Mouse (Mus musculus): ENCODE data around the gene Cdh13. TPM values are rescaled to one million over a fixed set of nuclear protein-coding genes. Genes with fewer than 3 reads are reported as not detected.
A peak's percentile ranks its signal among the peaks of the same experiment; 100 is the strongest.
"Not testable (repeated sequence)": the region's sequence is repeated elsewhere in the genome, so short reads cannot be mapped to it uniquely, and the experiment has no call there.

The Cdh13 gene
- polyA plus RNA-seq, 1 experiment = not detected

DNA sequence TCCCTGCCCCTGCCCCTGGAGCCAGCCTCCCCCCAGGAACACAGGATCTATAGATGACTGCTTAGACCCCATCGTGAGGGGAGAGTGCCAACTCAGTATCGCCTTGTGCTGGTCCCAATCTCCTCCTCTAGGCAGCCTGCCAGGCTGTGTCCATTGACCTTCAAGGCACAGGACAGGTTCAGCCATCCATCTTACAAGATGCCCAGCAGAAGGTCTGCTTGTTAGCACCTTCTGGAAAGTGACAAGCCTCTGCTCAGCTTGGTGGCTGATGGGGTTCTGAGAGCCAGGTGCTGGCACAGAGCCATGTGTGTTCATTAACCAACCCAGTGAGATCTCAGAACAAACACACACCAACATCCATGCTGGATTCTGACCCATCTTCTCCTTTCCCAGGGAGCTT, 998.2 kb downstream of the Cdh13 start:
- H3K27ac ChIP-seq (ENCODE audit: control insufficient read depth, insufficient read depth, low read depth, low read length, poor library complexity) = no peak overlapping the region
- no peaks in the 10 kb centered on the region for H3K4me1 ChIP-seq (ENCODE audit: control insufficient read depth, insufficient read depth, low read length)
- TF ChIP-seq POLR2A (IDR thresholded peaks at IDR 0.05; ENCODE audit: borderline replicate concordance, control insufficient read depth, low read depth, low read length) (no peak), CTCF (IDR thresholded peaks at IDR 0.05; ENCODE audit: control insufficient read depth, insufficient read depth, low read length) (no peak)
- no peak overlapping the region for H3K4me3 ChIP-seq (replicated peaks; ENCODE audit: control insufficient read depth, low read depth, low read length)
- WGBS = 84% methylated on average over 2 of the region's 2 CpGs

DNA sequence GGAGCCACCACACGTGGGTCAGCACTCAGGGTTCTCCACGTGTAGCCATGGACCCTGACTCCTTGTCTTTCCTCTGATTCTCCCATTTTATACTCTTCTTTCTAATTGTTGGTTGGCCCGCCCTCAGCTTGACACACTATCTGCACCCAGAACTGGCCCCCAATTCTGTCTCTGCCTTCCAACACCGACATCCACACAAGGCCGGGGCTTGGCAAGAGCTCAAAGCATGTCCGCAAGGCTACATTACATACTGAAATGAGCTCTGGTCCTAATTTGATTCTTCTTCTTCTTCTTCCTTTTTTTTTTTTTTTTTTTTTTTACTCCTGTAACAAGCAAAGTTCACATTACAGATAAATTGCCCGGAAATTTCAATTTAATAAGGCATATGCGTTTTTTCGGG, 1001.0 kb downstream of the Cdh13 start:
- Histone ChIP-seq H3K4me1 (ENCODE audit: control insufficient read depth, insufficient read depth, low read length) (no peaks in the 10 kb centered on the region), H3K4me3 (replicated peaks; ENCODE audit: control insufficient read depth, low read depth, low read length) (no peak overlapping the region), H3K27ac (ENCODE audit: control insufficient read depth, insufficient read depth, low read depth, low read length, poor library complexity) (no peak overlapping the region)
- no peak for TF ChIP-seq CTCF (IDR thresholded peaks at IDR 0.05; ENCODE audit: control insufficient read depth, insufficient read depth, low read length)
- no peak for TF ChIP-seq POLR2A (IDR thresholded peaks at IDR 0.05; ENCODE audit: borderline replicate concordance, control insufficient read depth, low read depth, low read length)
- WGBS = 79% methylated on average over 9 of the region's 9 CpGs

DNA sequence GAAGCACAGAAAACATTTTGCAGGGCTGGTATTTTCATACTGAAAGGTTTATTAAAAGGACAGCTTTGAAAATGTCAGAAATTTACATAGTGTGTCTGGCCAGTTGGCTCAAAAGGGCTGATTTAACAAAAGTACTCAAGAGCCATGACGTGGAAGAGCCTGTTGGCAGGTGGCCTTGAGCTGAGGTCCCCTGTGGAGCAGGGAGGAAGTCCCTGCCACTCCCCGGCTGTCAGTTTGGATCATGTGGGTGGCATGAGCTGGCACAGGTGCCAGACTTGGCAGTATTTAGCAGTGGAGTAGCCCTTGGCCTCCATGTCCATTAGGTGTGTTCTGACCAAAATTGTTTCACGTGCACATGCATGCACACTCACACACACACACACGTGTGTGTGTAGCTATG, 1001.4 kb downstream of the Cdh13 start:
- no peak overlapping the region for H3K27ac ChIP-seq (ENCODE audit: control insufficient read depth, insufficient read depth, low read depth, low read length, poor library complexity)
- H3K4me3 ChIP-seq (replicated peaks; ENCODE audit: control insufficient read depth, low read depth, low read length) = no peak overlapping the region
- TF ChIP-seq POLR2A (IDR thresholded peaks at IDR 0.05; ENCODE audit: borderline replicate concordance, control insufficient read depth, low read depth, low read length) (no peak), CTCF (IDR thresholded peaks at IDR 0.05; ENCODE audit: control insufficient read depth, insufficient read depth, low read length) (no peak)
- WGBS = 54% methylated on average over 4 of the region's 4 CpGs
- no peaks in the 10 kb centered on the region for H3K4me1 ChIP-seq (ENCODE audit: control insufficient read depth, insufficient read depth, low read length)

DNA sequence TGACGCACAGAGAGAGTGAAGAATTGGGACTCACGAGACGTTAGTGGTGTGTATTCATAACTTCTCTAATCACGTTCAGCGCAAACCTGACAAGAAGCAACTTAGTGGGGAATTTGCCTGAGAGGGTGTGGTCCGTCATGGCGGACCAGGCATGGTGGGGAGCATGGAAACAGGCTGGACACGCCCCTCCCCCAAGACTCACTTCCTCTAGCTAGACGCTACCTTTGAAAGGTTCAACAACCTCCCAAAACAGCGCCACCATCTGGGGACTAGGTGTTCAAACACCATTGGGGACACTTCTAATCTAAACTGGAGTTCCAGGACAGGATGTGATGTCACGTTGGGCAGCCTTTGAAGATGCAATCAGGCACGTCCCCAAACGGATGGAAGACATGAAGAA, 1011.9 kb downstream of the Cdh13 start:
- 66% methylated on average over 13 of the region's 13 CpGs for WGBS
- TF ChIP-seq CTCF (IDR thresholded peaks at IDR 0.05; ENCODE audit: control insufficient read depth, insufficient read depth, low read length) = no peak
- Histone ChIP-seq H3K27ac (ENCODE audit: control insufficient read depth, insufficient read depth, low read depth, low read length, poor library complexity) (no peak overlapping the region), H3K4me1 (ENCODE audit: control insufficient read depth, insufficient read depth, low read length) (no peaks in the 10 kb centered on the region), H3K4me3 (replicated peaks; ENCODE audit: control insufficient read depth, low read depth, low read length) (no peak overlapping the region)

DNA sequence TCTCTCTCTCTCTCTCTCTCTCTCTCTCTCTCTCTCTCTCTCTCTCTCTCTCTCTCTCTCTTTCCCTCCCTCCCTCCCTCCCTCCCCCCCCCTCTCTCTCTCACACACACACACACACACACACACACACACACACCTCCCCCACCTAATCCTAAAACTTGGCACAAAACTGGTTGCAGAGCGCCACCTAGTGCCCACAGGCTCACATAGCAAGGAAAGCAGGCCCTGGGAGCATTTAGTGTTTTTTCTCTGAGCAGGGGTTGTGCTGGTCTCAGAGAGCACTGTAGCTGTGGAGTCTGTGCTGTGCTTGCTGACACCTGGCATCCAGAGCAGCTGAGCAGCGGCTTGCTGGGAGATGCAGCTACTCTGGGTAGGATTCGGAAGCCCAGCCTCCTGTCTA, 1014.2 kb downstream of the Cdh13 start:
- H3K27ac ChIP-seq (ENCODE audit: control insufficient read depth, insufficient read depth, low read depth, low read length, poor library complexity); H3K4me1 ChIP-seq (ENCODE audit: control insufficient read depth, insufficient read depth, low read length); H3K4me3 ChIP-seq (replicated peaks; ENCODE audit: control insufficient read depth, low read depth, low read length): not testable (repeated sequence)
- 30% methylated on average over 3 of the region's 3 CpGs for WGBS
- peak; percentile 74 for TF ChIP-seq CTCF (IDR thresholded peaks at IDR 0.05; ENCODE audit: control insufficient read depth, insufficient read depth, low read length)

DNA sequence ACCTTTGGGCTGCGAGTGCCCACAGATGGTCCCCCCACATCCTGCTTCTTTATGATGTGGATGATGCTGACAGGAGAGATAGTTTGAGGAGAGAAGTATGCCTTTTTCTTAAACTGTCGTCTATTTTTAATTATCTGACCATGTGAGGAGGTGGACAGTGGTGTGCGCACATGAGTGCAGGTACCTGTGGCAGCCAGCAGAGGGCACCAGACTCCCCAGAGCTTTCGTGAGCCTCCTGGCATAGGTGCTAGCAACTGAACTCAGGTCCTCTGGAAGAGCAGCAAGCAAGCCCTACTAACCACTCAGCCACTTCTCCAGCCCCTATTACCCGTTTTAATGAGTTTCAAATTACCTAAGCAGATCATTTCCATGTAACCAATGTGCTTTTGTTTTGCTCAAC, 1016.8 kb downstream of the Cdh13 start:
- Histone ChIP-seq H3K4me3 (replicated peaks; ENCODE audit: control insufficient read depth, low read depth, low read length) (no peak overlapping the region), H3K4me1 (ENCODE audit: control insufficient read depth, insufficient read depth, low read length) (no peaks in the 10 kb centered on the region; the same call in 1 of the 2 replicates), H3K27ac (ENCODE audit: control insufficient read depth, insufficient read depth, low read depth, low read length, poor library complexity) (no peak overlapping the region)
- TF ChIP-seq CTCF (IDR thresholded peaks at IDR 0.05; ENCODE audit: control insufficient read depth, insufficient read depth, low read length) = peak; percentile 42
- no peak for TF ChIP-seq POLR2A (IDR thresholded peaks at IDR 0.05; ENCODE audit: borderline replicate concordance, control insufficient read depth, low read depth, low read length)
- WGBS = 81% methylated on average over 5 of the region's 5 CpGs

DNA sequence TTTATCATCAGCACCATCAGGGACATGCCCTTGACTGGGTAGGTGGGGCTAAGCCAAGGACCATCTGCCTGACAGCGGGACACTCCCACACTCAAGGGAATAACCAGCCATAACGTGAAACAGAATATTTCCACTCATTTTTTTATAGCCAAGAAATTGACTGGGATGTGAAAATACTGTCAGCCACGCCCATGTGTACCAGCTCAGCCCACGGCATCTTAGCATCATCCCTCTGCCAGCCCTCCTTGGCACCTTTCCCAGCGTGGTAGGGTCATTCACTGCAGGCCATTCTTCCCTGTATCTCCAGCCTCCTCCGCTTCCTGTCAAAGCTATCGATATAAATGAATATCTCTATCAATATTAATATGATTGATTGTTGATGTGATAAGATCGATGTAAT, 1020.7 kb downstream of the Cdh13 start:
- no peak for TF ChIP-seq CTCF (IDR thresholded peaks at IDR 0.05; ENCODE audit: control insufficient read depth, insufficient read depth, low read length)
- no peak for TF ChIP-seq POLR2A (IDR thresholded peaks at IDR 0.05; ENCODE audit: borderline replicate concordance, control insufficient read depth, low read depth, low read length)
- WGBS = 77% methylated on average over 8 of the region's 8 CpGs
- Histone ChIP-seq H3K4me3 (replicated peaks; ENCODE audit: control insufficient read depth, low read depth, low read length) (no peak overlapping the region), H3K4me1 (ENCODE audit: control insufficient read depth, insufficient read depth, low read length) (no peaks in the 10 kb centered on the region; the same call in 1 of the 2 replicates), H3K27ac (ENCODE audit: control insufficient read depth, insufficient read depth, low read depth, low read length, poor library complexity) (no peak overlapping the region)

DNA sequence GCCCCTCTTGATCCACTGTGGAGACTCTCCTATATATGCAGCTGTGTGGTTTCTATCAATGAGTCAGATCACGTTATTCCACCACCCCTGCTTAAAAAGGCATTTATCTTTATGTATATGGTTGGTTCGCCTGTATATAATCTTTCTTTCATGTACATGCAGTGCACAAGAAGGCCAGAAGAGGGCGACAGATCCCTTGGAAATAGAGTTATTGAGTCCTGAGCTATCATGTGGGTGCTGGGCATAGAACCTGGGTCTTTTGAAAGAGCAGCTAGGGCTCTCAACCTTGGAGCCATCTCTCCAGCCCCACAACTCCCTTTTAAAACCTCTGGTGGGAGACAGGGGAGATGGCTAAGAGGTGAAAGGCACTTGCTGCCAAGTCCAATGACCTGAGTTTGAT, 1027.9 kb downstream of the Cdh13 start:
- no peak overlapping the region for H3K4me3 ChIP-seq (replicated peaks; ENCODE audit: control insufficient read depth, low read depth, low read length)
- no peak for TF ChIP-seq POLR2A (IDR thresholded peaks at IDR 0.05; ENCODE audit: borderline replicate concordance, control insufficient read depth, low read depth, low read length)
- peak; percentile 23; the same call in 1 of the 2 replicates for TF ChIP-seq CTCF (IDR thresholded peaks at IDR 0.05; ENCODE audit: control insufficient read depth, insufficient read depth, low read length)
- no peaks in the 10 kb centered on the region for H3K4me1 ChIP-seq (ENCODE audit: control insufficient read depth, insufficient read depth, low read length)
- WGBS = 14% methylated on average over 3 of the region's 3 CpGs
- H3K27ac ChIP-seq (ENCODE audit: control insufficient read depth, insufficient read depth, low read depth, low read length, poor library complexity) = no peak overlapping the region

DNA sequence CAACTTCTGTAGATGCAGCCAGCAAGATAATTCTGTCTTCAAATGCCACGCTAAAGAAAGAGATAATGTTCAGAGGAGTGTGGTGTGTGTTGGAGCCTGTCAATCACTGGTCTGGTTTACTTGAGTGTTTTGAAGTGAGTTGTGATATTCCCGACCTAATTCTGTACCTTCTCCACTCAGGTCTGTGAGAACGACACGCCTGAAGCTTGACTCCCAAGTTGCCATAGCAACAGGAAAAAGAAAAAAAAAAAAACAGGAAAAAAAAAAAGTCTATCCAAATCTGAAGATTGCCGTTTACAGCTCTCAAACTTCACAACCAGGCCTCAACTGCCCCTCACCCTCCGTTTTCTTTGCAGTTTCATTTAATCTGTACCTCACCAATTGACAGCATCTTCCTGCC, 1039.7 kb downstream of the Cdh13 start:
- no peak for TF ChIP-seq POLR2A (IDR thresholded peaks at IDR 0.05; ENCODE audit: borderline replicate concordance, control insufficient read depth, low read depth, low read length)
- TF ChIP-seq CTCF (IDR thresholded peaks at IDR 0.05; ENCODE audit: control insufficient read depth, insufficient read depth, low read length) = no peak
- H3K27ac ChIP-seq (ENCODE audit: control insufficient read depth, insufficient read depth, low read depth, low read length, poor library complexity) = no peak overlapping the region
- H3K4me1 ChIP-seq (ENCODE audit: control insufficient read depth, insufficient read depth, low read length) = no peaks in the 10 kb centered on the region
- WGBS = 36% methylated on average over 6 of the region's 6 CpGs
- no peak overlapping the region for H3K4me3 ChIP-seq (replicated peaks; ENCODE audit: control insufficient read depth, low read depth, low read length)

All from bone marrow, adult 2 months (tissue).